Mouse (Mus musculus) kidney, postnatal 14 days (tissue): ENCODE data around the gene Itih5.

Experiments
- DNase-seq: peaks from one replicate; pipeline ENCODE4 v3.0.0; 2022; ENCODE audit warnings: mixed read lengths

Itih5 gene

GRCm38 (mm10) chr2:10169991-10170390 is 16.6 kb downstream of the Itih5 start:
- no peak for DNase-seq

- DNase-seq = peak; percentile 69
Observed at GRCm38 (mm10) chr2:10193553-10193952, 40.2 kb downstream of the Itih5 start.

DNA sequence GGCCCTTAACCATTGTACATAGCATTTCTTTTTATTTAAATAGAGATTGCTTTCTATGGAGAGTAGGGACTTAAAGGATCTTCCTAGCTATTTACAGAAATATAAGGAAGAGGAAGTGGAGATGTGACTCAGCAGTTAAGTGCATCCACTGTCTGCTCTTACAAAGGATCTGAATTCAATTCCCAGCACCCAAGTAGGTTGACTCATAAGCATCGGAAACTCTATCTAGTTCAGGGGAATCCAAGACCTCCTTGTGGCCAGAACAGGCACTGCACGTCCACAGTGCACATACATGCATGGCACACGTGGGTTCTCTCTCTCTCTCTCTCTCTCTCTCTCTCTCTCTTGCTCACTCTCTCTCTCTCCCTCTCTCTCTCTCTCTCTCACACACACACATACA is 41.8 kb downstream of the Itih5 start:
- no peak for DNase-seq

- no peak for DNase-seq
Observed at GRCm38 (mm10) chr2:10199326-10199725, 46.0 kb downstream of the Itih5 start.

DNA sequence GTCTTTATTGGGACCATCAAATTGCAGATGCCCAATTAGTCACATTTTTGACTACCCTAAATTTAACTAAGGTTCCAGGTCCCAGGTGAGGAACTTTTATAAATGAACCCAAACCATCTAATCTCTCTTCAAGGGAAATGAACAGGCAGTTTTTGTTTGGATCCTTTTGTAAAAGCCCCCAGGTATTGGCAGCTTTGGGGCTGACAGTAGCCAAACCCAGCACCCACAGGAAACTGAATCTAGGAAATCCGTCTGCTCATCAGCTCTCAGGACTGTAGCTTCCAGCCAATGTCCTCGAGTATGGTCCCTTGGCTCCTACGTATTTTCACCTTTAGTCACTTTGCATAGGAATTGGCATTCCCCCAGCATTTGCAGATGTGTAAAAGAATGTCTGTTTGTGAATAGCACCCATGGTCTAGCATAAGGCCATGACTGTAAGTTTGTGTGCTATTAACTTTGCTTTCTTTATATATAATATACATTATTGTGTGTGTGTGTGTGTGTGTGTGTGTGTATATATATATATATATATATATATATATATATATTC is 47.4 kb downstream of the Itih5 start:
- no peak for DNase-seq

- no peak for DNase-seq
Observed at GRCm38 (mm10) chr2:10204301-10204700, 50.9 kb downstream of the Itih5 start.

DNA sequence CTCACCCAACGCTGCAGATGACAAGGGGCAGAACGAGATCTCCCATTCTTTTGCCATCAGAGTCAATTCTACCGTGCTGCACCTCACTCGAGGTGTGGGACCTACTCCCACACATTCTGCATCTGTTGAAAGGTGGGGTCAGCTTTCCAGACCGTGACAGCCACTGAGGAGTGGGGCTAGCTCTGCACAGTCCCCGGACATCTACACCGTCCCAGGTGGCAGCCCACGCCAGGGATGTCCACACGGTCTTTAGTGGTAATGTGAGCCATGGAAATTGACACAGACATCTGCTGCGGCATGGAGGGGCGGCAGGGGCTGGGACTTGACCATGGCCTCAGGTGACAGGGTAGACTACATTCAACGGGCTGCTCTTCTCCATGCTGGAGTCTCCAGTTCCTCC is 60.1 kb downstream of the Itih5 start:
- no peak for DNase-seq

- DNase-seq = no peak
Observed at GRCm38 (mm10) chr2:10215876-10216565, 62.6 kb downstream of the Itih5 start.

- peak; percentile 65 for DNase-seq
Observed at GRCm38 (mm10) chr2:10216566-10217247, 63.3 kb downstream of the Itih5 start.

- DNase-seq = no peak
Observed at GRCm38 (mm10) chr2:10221862-10222261, 68.5 kb downstream of the Itih5 start.

- DNase-seq = no peak
Observed at GRCm38 (mm10) chr2:10226907-10227306, 73.5 kb downstream of the Itih5 start.

GRCm38 (mm10) chr2:10231971-10232370 is 78.6 kb downstream of the Itih5 start:
- DNase-seq = no peak

DNA sequence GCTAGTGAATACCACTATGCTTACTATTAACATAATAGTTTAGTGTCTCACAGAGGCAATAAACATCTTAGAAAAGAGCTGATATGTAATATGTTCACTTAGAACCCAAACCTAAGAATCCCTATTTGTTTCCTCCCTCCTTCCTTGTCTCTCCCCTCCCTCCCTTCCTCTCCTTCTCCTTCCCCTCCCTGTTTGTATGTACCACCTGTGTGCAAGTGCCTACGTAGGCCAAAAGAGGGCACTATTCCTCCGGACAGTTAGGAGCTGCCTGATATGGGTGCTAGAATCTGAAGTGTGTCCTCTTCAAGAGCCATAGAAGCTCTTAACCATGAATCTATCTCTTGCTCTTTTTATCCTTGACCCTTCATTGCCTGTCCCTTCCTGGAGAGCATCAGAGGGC is 83.2 kb downstream of the Itih5 start:
- DNase-seq = no peak

DNA sequence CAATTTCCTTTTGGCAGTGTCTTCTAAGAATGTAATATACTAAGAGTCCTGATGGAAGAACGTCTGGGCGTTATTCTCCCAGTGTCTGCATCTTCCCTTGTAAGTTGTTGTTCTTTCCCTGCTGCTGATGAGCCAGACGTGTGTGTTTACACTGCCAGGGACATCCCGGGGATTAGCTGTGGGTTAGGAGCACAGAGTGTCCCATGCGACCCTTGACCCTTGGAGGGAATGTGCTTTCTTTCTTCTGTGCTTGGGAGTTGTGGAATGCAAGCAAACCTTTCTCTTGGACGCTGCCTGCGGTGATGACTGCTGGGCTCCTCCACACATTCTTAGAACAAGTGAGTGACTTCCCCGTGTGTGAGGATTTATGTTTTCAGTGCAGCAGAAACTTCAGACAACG is 89.6 kb downstream of the Itih5 start:
- DNase-seq = peak; percentile 47

GRCm38 (mm10) chr2:10250441-10250840 is 97.1 kb downstream of the Itih5 start:
- no peak for DNase-seq

DNA sequence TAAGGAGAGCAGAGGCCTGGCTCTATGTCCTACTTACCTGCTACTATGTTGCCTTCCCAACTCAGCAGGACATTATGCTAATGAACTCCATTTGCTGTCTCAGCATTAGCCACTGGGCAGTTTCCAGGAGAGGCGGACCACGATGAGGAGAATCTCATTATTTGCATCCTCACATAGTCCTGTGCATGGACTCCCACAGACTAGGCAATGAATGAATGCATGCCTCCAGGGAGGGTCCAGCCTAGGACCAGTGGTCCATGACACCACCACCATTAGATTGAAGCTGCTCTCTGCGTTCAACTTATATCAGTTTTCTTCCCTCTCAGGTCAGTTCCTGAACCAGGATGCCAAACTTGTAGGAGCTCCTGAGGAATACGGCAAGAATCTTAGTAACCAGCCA is 97.6 kb downstream of the Itih5 start:
- DNase-seq = no peak

DNA sequence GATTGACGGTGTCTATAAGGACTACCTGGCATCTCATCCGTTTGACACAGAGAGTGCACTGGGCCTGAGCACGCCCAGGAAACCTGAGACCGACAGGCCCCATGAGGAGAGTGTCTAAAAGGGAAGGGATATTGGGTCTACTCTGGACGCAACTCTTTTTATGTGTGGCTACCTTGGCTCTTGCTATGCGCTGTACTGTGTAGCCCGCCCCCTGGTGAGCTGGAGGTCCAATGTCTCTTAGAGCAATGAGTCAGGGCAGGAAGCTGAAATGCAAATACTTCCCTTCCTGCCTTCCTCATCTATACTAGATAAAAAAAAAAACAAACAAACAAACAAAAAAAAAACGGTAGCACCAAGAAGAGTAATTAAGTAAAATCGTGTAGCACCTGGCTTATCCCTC is 98.1 kb downstream of the Itih5 start:
- DNase-seq = no peak

GRCm38 (mm10) chr2:10252016-10252415 is 98.6 kb downstream of the Itih5 start:
- DNase-seq = no peak

DNA sequence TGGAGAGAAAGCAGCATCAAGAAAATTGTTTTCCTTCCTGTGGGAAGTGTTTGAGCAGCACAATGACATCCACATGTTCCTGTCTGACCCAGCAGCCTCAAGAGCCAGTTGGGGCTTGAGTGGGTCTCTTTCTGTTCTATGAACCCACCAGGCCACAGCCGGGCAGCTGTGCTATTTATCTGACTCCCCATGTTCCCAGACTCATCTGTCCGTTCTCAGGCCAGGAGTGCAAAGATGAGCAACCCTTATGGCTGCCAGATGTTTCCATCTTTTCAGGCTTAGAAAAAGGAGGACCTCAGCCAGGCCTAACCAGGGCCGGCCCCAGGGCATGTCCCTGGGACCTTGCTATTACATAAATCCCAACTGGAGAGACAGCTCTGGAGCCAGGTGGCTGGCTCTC is 100.0 kb downstream of the Itih5 start:
- no peak for DNase-seq

DNA sequence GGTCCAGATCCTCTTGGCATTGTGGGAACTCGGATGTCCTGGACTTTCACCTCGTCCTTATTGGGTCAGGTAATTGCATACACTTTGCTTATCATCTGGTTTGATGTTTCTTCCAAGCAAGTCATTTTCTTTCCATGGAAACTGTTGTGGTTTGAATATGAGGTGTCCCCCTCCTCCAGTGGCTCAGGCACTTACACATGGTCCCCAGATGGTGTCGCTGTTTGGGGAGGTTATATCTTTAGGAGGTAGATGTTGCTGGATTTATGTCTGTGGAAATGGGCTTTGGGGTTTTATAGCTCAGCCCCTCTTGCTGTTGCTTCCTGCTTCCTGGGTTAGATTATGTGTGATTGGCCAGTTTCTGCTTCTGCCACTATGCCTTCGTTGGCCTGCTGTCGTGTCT is 103.6 kb downstream of the Itih5 start:
- DNase-seq = no peak

DNA sequence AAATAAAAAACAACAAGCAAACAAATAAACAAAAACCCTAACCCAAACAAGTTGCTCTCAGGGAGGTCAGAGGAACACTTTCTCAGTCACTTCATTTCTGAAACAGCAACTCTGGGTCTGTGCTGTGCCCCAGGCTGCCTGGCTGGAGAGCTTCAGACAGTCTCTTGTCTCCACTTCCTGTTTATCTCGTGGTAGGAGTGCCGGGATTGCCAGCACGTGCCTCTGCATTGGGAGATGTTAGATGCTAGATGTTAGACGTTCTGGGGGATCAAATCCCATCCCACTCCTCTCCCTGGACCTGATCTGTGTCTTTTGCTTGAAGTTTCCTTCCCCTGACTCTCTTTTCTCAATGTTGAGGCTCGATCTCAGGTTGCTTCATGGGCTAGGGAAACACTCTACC is 104.9 kb downstream of the Itih5 start:
- DNase-seq = no peak

DNA sequence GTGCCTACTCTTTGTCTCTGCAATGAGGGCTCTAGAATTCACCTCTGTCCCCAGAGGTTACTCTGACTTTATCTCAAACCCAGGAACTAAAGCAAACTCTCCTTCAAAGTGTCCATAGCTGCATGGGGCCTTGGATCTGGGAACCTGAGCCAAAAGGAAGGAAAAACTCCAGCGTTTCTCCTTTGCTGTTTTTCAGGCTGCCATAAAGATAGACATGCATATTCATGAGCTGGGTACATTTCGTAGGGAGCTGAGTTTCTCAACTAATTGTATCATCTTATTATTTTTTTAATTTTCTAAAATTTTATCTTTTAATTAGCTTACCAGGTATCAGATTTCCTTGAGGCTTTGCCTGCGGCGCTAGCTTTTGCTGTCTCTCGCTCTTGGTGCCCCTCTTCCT is 106.7 kb downstream of the Itih5 start:
- DNase-seq = no peak

DNA sequence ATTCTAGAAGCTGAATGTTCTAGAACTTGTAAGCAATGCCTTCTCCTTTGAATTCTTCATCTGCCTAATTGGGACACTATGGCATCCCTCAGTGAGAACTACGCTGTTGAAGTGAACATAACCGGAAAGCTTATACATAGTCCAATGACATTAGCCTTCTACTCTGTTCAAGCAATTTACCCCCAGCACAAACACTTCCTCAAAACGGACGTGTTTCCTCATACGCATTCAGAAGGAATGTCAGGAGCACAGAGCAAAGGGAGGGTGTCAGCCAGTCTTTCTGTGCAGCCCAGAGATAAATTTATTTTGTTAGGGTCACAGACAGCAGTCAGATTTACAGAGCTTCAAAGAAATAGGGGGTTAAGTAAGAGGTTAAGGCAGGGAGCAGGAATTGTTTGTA is 108.0 kb downstream of the Itih5 start:
- DNase-seq = no peak

GRCm38 (mm10) chr2:10262722-10263121 is 109.4 kb downstream of the Itih5 start:
- peak; percentile 25 for DNase-seq
